Mouse (Mus musculus) macrophage (primary cell): ENCODE measurements around the gene Arhgap28. TPM values are rescaled to one million over a fixed set of nuclear protein-coding genes. Genes with fewer than 3 reads are reported as not detected.

ENCODE experiments used
- H3K27ac ChIP-seq: fragments of 350-480 bp; formaldehyde crosslinking; 2 replicates; pipeline ENCODE4 v1.9.0; 2021
- H3K36me3 ChIP-seq: fragments of 350-480 bp; formaldehyde crosslinking; 2 replicates; pipeline ENCODE4 v1.9.0; 2021; ENCODE audit errors: inconsistent target
- H3K4me3 ChIP-seq: fragments of 350-480 bp; formaldehyde crosslinking; 2 replicates; pipeline ENCODE4 v1.9.0; 2021; ENCODE audit errors: inconsistent target
- H3K79me2 ChIP-seq: fragments of 350-480 bp; formaldehyde crosslinking; 2 replicates; pipeline ENCODE4 v1.9.0; 2021; ENCODE audit errors: inconsistent target
- WGBS: methylation state at CpG from one replicate; pipeline ENCODE4 v1.1.7; 2026; ENCODE audit warnings: inconsistent platforms; ENCODE audit not compliant: missing documents; 5-methylcytosine and 5-hydroxymethylcytosine counted together
- polyA plus RNA-seq: library from polyadenylated mRNA; stranded (reverse); fragments of 250-400 nt; gene quantifications from 3 replicates; pipeline ENCODE4 v1.2.4, GENCODE M21; 2018; ENCODE audit warnings: inconsistent platforms

The Arhgap28 gene
- polyA plus RNA-seq, 1 experiment from 2014 or later: 0.32 TPM

DNA sequence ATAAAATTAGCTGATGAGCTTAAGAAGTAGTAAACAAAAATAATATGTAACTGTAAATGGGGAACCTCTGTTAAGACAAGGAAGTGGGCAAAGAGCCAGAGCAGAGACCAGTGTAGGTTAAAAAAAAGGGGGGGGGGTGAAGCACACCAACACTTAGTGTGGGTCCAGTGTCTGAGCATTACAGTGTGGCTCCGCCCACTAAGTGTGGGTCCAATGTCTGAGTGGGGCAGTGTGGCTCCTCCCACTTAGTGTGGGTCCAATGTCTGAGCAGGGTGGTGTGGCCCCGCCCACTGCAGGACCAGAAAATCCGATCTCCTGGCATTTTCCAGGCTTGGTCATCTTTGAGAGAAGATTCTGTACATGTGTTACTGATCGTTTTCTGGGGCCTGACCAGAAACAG, 101.1 kb downstream of the Arhgap28 start:
- 92% methylated on average over 4 of the region's 4 CpGs for WGBS
- H3K79me2 ChIP-seq: no peaks in the 10 kb centered on the region

GRCm38 (mm10) chr17:67901161-67901560, 102.8 kb downstream of the Arhgap28 start:
- 91% methylated on average over 9 of the region's 11 CpGs for WGBS
- Histone ChIP-seq H3K4me3 (no peak overlapping the region), H3K36me3 (no peaks in the 10 kb centered on the region), H3K79me2 (no peaks in the 10 kb centered on the region), H3K27ac (no peak overlapping the region)

More for the DNA sequence above, 101.1 kb downstream of the Arhgap28 start:
- no peak overlapping the region for H3K4me3 ChIP-seq
- H3K36me3 ChIP-seq: no peaks in the 10 kb centered on the region
- H3K27ac ChIP-seq: no peak overlapping the region

- WGBS: 89% methylated on average over 5 of the region's 5 CpGs
- H3K27ac ChIP-seq: no peak overlapping the region
- H3K36me3 ChIP-seq: no peaks in the 10 kb centered on the region
- H3K4me3 ChIP-seq: no peak overlapping the region
- no peaks in the 10 kb centered on the region for H3K79me2 ChIP-seq
Measured at GRCm38 (mm10) chr17:67899376-67899775, 104.5 kb downstream of the Arhgap28 start.

DNA sequence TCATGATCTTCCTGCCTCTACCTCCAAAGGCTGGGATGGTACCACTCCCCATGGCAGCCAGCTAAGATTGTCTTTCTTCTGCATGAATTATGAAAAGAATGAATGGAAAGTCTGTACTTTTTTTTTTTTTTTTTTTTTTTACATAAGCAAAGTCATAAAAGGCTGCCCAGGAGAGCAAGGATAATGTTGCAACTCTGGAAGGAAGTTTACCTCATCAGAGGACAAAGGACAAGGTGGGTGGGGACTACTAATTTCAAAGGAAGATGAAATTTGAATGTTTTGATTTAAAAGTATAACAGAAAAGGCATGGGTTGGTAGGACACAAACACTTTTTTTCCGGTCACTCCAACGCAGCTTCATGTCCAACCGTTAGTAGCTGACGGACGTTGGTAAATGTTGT, 107.5 kb downstream of the Arhgap28 start:
- H3K79me2 ChIP-seq: no peaks in the 10 kb centered on the region
- 95% methylated on average over 5 of the region's 5 CpGs for WGBS
- H3K36me3 ChIP-seq: no peaks in the 10 kb centered on the region
- no peak overlapping the region for H3K4me3 ChIP-seq
- no peak overlapping the region for H3K27ac ChIP-seq

GRCm38 (mm10) chr17:67889481-67890325, 114.2 kb downstream of the Arhgap28 start:
- no peaks in the 10 kb centered on the region for H3K36me3 ChIP-seq
- 35% methylated on average over 20 of the region's 20 CpGs for WGBS
- no peak overlapping the region for H3K4me3 ChIP-seq
- H3K79me2 ChIP-seq: no peaks in the 10 kb centered on the region
- H3K27ac ChIP-seq: no peak overlapping the region

GRCm38 (mm10) chr17:67888081-67888480, 115.8 kb downstream of the Arhgap28 start:
- Histone ChIP-seq H3K4me3 (no peak overlapping the region), H3K79me2 (no peaks in the 10 kb centered on the region), H3K27ac (no peak overlapping the region), H3K36me3 (no peaks in the 10 kb centered on the region)
- 97% methylated on average over 9 of the region's 9 CpGs for WGBS

GRCm38 (mm10) chr17:67886326-67886725, 117.6 kb downstream of the Arhgap28 start:
- no peak overlapping the region for H3K4me3 ChIP-seq
- WGBS: 32% methylated on average over 5 of the region's 5 CpGs
- H3K27ac ChIP-seq: no peak overlapping the region
- no peaks in the 10 kb centered on the region for H3K79me2 ChIP-seq
- H3K36me3 ChIP-seq: no peaks in the 10 kb centered on the region

DNA sequence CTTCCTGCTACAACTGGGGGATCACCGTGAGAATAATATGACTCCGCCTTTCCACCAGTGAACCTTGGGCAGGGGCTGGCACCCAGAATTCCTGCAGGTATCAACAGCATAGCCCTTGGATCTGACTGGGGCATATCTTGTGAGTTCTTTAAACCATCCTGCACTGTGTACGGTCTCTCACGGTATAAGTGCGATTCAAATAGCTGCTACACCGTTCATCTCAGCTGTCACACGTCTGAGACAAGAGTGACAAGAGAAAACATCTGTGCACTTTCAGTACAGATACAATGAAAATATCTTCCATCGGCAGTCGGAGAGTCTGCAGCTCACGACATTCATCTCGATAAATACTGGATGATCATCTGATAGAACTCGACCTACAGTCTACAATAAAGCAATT, 126.3 kb downstream of the Arhgap28 start:
- Histone ChIP-seq H3K36me3 (no peaks in the 10 kb centered on the region), H3K27ac (no peak overlapping the region), H3K79me2 (no peaks in the 10 kb centered on the region), H3K4me3 (no peak overlapping the region)
- WGBS: 91% methylated on average over 12 of the region's 12 CpGs

DNA sequence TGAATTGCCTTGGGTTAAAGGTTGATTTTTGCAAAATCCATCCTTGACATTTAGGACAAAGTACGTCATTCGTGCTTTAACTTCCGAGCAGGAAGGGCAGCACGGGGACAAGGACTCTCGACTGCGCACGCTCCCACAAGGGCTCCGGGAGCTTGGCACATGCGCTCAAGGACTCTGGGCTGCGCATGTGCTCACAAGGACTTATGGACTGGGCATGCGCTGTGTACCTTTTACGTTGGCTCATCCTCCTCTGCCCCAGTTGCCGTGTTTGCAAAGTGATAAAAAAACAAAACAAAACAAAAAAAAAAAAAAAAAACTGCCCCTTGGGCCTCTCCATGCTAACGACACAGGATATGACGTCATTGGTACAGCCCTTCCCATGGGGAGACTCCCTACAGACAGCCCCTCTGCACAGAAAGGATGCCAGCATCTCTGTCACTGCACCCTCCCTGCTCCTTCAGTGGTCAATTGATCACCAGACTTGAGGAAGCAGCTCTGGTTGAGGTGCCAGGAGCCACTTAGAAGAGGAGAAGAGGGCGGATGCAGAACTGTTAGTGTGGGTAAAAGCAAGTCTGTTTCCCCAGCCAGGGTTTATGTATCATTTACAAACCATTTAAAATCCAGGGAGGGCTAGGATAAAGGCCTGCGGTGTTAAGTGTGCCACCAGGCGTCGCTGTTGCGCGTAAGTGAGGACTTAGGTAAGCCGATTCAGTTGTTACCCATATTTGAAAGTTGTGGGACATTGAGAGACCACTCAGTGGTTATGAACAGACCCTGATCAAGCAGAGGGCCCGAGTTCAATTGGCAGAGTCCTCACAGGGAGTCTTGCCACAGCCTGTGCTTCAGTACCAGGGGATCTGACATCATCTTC, 134.0 kb downstream of the Arhgap28 start:
- 76% methylated on average over 23 of the region's 23 CpGs for WGBS

GRCm38 (mm10) chr17:67866541-67867241, 137.2 kb downstream of the Arhgap28 start:
- 97% methylated on average over 20 of the region's 20 CpGs for WGBS
- H3K79me2 ChIP-seq: no peaks in the 10 kb centered on the region
- H3K4me3 ChIP-seq: no peak overlapping the region
- no peaks in the 10 kb centered on the region for H3K36me3 ChIP-seq
- H3K27ac ChIP-seq: no peak overlapping the region

More for the DNA sequence above, 134.0 kb downstream of the Arhgap28 start:
- Histone ChIP-seq H3K27ac (no peak overlapping the region), H3K79me2 (no peaks in the 10 kb centered on the region), H3K36me3 (no peaks in the 10 kb centered on the region), H3K4me3 (no peak overlapping the region)

GRCm38 (mm10) chr17:67866026-67866425, 137.9 kb downstream of the Arhgap28 start:
- 90% methylated on average over 9 of the region's 9 CpGs for WGBS
- H3K79me2 ChIP-seq: no peaks in the 10 kb centered on the region
- no peak overlapping the region for H3K4me3 ChIP-seq
- H3K36me3 ChIP-seq: no peaks in the 10 kb centered on the region
- no peak overlapping the region for H3K27ac ChIP-seq

- H3K4me3 ChIP-seq: no peak overlapping the region
- 95% methylated on average over 3 of the region's 3 CpGs for WGBS
- no peaks in the 10 kb centered on the region for H3K36me3 ChIP-seq
- H3K79me2 ChIP-seq: no peaks in the 10 kb centered on the region
- no peak overlapping the region for H3K27ac ChIP-seq
Measured at GRCm38 (mm10) chr17:67864912-67865311, 139.0 kb downstream of the Arhgap28 start.

- H3K79me2 ChIP-seq: no peaks in the 10 kb centered on the region
- H3K27ac ChIP-seq: no peak overlapping the region
- WGBS: 97% methylated on average over 9 of the region's 10 CpGs
- no peaks in the 10 kb centered on the region for H3K36me3 ChIP-seq
- H3K4me3 ChIP-seq: no peak overlapping the region
Measured at GRCm38 (mm10) chr17:67864363-67864762, 139.6 kb downstream of the Arhgap28 start.

DNA sequence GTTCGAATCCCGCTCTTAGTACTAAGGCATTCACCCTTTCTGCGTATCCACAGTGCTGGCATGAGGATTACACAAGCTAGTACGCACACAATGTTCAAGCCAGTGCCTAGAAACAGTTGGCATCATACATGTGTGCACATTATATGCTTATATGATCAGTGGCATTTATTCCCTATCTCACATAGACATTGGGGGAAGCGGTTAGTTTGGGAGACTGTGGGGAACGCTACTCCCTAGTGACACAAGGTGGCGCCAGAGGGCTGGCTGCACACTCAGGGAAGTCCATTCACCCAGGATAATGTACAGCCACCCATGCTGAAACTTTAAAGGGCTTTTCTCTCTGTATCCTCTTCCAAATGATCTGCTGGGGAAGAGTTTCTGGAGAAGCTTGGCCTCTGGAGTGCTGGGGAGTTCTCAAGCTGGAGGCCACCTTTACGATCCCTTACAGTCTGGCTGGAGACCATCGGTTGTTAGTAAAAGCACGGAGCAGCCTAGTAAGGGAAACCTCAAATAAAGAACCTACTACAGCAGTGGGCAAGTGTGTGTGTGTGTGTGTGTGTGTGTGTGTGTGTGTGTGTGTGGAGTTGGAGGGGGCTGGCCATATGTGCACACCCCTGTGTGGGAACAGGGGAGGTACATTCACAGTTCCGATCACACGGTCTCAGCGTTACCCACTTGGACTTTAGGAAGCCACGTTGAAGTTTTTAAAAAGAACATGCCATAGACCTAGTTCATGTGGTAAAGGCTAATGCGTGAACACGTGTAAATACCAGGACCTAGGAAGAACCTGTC, 142.0 kb downstream of the Arhgap28 start:
- 80% methylated on average over 16 of the region's 16 CpGs for WGBS
- no peaks in the 10 kb centered on the region for H3K79me2 ChIP-seq
- no peaks in the 10 kb centered on the region for H3K36me3 ChIP-seq

More for the DNA sequence above, 142.0 kb downstream of the Arhgap28 start:
- Histone ChIP-seq H3K27ac (no peak overlapping the region), H3K4me3 (no peak overlapping the region)
